19 mouse cellular contexts compared by ENCODE assay signal in the genomic region with DNA sequence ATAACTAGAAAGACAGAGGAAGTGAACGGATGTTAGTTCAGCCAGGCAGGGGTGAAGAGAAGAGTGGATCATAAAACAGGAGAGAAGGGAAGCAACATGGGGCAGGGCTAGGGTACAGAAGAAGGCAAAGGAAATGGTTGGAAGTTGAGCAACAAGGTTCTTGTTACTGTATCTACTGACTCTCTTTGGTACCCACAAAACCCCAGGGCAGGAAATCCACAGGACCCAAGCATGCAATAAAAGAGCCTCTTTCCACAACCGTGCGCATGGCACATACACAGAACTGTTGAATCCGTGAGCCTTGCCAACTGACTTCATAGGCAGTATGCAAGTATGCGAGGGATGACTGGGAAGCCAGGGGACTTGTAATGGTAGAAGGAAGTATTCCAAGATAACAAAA.
DNase-seq lines count a peak whose midpoint lies in the region; ATAC-seq lines count a peak whose summit lies in the region.
"Had no signal": no experiment of that assay in that cellular context is flagged by ENCODE, and none has a peak within 500 bp of the region (broad histone marks: within the 10 kb centered on the region; RNA-seq: fewer than 3 reads in every experiment).

No protein-coding gene starts in this region.

- DNase-seq in 416B (ENCODE audit: low read depth) (peak; percentile 93), MN1 (ENCODE audit: low spot score) (peak; percentile 27)
- no peak for DNase-seq in frontal cortex, postnatal 10 days (ENCODE audit: low spot score in 2 of 2)
- no peak for DNase-seq in cerebellum, adult 11-12 months
- no peak for DNase-seq in ovary, postnatal 14 days (ENCODE audit: low spot score)
- DNase-seq: adrenal gland, adult 2 months; adrenal gland, postnatal 10 days; adrenal gland, postnatal 25 days; B cell, adult 2 months; cerebellum, adult 11 months; cerebellum, adult 2 months; cerebellum, adult 9-10 months; cerebellum, postnatal 10 days; cerebellum, postnatal 25 days had no signal

- ATAC-seq in granulocyte monocyte progenitor cell, adult 5-6 weeks (replicated peaks; ENCODE audit: poor library complexity, severe bottlenecking), result peak; percentile 94
- ATAC-seq in megakaryocyte progenitor cell, adult 5-6 weeks (replicated peaks; ENCODE audit: poor library complexity), result peak; percentile 92
- ATAC-seq: CD4-positive, CD25-positive, alpha-beta regulatory T cell, adult 4 months; forebrain, embryonic 13.5 days; forebrain, embryonic 15.5 days had no signal

Comparison
In these comparisons a context has a peak if more than half of its experiments do, and no peak if none do; other contexts are left out.
1. DNase-seq: peak in 416B (single experiment) and MN1 (single experiment); none in frontal cortex, postnatal 10 days (0 of 2), cerebellum, adult 11-12 months (single experiment) and ovary, postnatal 14 days (single experiment).